Mouse (Mus musculus): ENCODE data around the gene Epha4.

GRCm38 (mm10) chr1:77512059-77512407, 2.9 kb downstream of the Epha4 start:
- TF ChIP-seq CTCF (conservative IDR thresholded peaks at IDR 0.05; ENCODE audit: insufficient read depth, insufficient read length, low read depth, low read length): no peak
- no peak for TF ChIP-seq POLR2A (IDR thresholded peaks at IDR 0.05; ENCODE audit: low read depth, low read length)
